Mouse (Mus musculus) bone marrow, adult 2 months (tissue): ENCODE data around the gene Gpr35. TPM values are rescaled to one million over a fixed set of nuclear protein-coding genes. Genes with fewer than 3 reads are reported as not detected.

Experiments used
- H3K27ac ChIP-seq: fragments of 200-500 bp; 2 replicates; pipeline ENCODE4 v1.5.1; 2012; ENCODE audit warnings: low read depth, mild to moderate bottlenecking, control low read depth, inconsistent platforms, low read length; ENCODE audit not compliant: control insufficient read depth, poor library complexity, insufficient read depth
- H3K4me1 ChIP-seq: fragments of 200-500 bp; 2 replicates; pipeline ENCODE4 v1.6.1; 2011; ENCODE audit warnings: low read length; ENCODE audit not compliant: control insufficient read depth, insufficient read depth
- H3K4me3 ChIP-seq: fragments of 200-500 bp; replicated peaks from 2 replicates; pipeline ENCODE3; 2011; ENCODE audit warnings: mild to moderate bottlenecking, low read depth, low read length, control low read depth; ENCODE audit not compliant: control insufficient read depth
- CTCF ChIP-seq: fragments of 200-500 bp; IDR thresholded peaks from 2 replicates; pipeline ENCODE4 v1.5.1; 2011; ENCODE audit warnings: low read length, control low read depth; ENCODE audit not compliant: control insufficient read depth, insufficient read depth
- POLR2A ChIP-seq: fragments of 200-500 bp; IDR thresholded peaks from 2 replicates; pipeline ENCODE4 v1.6.1; 2011; ENCODE audit warnings: low read depth, mild to moderate bottlenecking, control low read depth, low read length, borderline replicate concordance; ENCODE audit not compliant: control insufficient read depth
- WGBS: fragments of 180-500 bp; shearing (Covaris S2); methylation state at CpG from one replicate; pipeline ENCODE4 v1.1.7; 2018; 5-methylcytosine and 5-hydroxymethylcytosine counted together
- polyA plus RNA-seq: library from polyadenylated mRNA; stranded (reverse); fragments of >200 nt; gene quantifications from 2 replicates; pipeline ENCODE4 v1.2.4, GENCODE M21; 2011; ENCODE audit warnings: low replicate concordance; ENCODE audit not compliant: missing spikeins, insufficient read depth, insufficient read length

The Gpr35 gene
- polyA plus RNA-seq, 1 experiment: 5.0 TPM

DNA sequence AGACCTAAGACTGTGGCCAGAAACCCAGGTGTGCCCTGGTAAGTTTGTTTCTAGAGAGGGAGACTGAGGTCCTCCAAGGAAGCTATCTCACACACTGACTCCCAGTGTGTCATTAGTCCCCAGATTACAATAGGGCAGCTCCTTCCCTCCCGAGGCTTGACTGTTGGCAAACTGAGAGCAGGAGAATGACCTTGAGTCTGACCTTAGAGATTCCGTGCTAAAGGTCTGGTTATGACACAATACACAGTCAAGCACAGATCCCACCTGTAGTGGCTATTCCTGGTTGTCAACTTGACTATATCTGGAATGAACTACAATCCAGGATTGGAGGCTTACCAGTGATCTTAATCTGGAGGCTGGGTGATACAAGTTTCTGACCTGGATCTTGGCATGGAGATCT is 79.4 kb downstream of the Gpr35 start:
- Histone ChIP-seq H3K4me3 (no peak overlapping the region), H3K4me1 (peaks cover 7% of the 10 kb centered on the region), H3K27ac (no peak overlapping the region)
- TF ChIP-seq POLR2A: no peak
- 50% methylated on average over 2 of the region's 2 CpGs for WGBS

DNA sequence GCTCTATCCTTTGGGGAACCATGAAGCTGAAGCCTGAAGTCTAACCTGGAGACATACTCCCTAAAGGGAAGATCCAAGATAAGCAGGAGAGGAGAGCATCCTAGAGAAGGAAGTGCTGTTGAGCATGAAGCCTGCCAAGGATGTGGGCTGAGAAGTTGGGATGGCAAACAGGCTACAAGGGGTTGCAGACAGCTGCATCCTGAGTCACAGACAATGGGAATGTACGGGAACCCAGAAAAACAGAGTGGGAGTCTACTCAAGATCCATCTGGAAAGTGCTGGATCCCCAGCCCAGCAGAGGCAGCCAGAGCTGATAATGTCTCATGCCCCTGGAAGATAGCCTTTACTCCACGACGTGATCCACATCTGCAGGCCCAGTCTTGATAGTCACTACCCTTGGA is 80.5 kb downstream of the Gpr35 start:
- H3K27ac ChIP-seq: no peak overlapping the region
- WGBS: 53% methylated on average over 3 of the region's 3 CpGs
- peaks cover 7% of the 10 kb centered on the region for H3K4me1 ChIP-seq
- no peak overlapping the region for H3K4me3 ChIP-seq
- TF ChIP-seq CTCF (no peak), POLR2A (no peak)

- Histone ChIP-seq H3K4me1 (peaks cover 7% of the 10 kb centered on the region), H3K4me3 (no peak overlapping the region), H3K27ac (no peak overlapping the region)
- no peak for TF ChIP-seq CTCF
- no peak for TF ChIP-seq POLR2A
- 74% methylated on average over 8 of the region's 8 CpGs for WGBS
Measured at GRCm38 (mm10) chr1:93033989-93034388, 83.3 kb downstream of the Gpr35 start.

DNA sequence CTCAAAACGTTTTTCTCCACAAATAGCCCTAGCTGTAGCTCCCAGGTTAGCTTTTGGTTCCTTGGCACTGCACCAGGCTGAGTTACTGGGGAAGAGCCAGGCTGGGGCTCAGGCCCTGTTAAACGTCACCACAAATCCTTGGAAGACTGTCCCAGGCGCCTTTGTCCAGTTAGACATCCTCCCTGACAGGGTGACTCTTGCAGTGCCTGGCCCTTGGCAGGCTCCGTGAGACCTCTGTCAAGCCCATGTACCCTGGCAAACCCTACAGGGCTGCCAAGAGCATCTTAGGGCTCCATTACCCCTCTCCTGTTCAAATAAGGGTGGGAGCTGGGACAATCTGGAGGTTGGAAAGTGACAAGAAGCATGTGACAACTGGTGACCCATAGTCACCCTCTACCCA is 85.3 kb downstream of the Gpr35 start:
- Histone ChIP-seq H3K27ac (no peak overlapping the region), H3K4me1 (peaks cover 5% of the 10 kb centered on the region), H3K4me3 (no peak overlapping the region)
- TF ChIP-seq CTCF (no peak), POLR2A (no peak)
- WGBS: 80% methylated on average over 4 of the region's 4 CpGs

Other genes with a start within 250 kb of the Gpr35 start
- gene Gpc1, start 119.2 kb upstream of the Gpr35 start, polyA plus RNA-seq: 9.3 and 21.8 TPM in 2 replicates
- not detected in 2 replicates for gene Ankmy1, start 48.0 kb upstream of the Gpr35 start, polyA plus RNA-seq
- gene Dusp28, start 43.9 kb upstream of the Gpr35 start, polyA plus RNA-seq: 9.2 and 9.3 TPM in 2 replicates
- 26.4 and 62.1 TPM in 2 replicates for gene Rnpepl1, start 40.1 kb upstream of the Gpr35 start, polyA plus RNA-seq
- gene Capn10, start 16.5 kb upstream of the Gpr35 start, polyA plus RNA-seq: 5.4 and 15.5 TPM in 2 replicates
- gene Aqp12, start 55.5 kb downstream of the Gpr35 start, polyA plus RNA-seq: not detected in 2 replicates
- 0.13 and 2.2 TPM in 2 replicates for gene Kif1a, start 151.1 kb downstream of the Gpr35 start, polyA plus RNA-seq
- gene Agxt, start 184.4 kb downstream of the Gpr35 start, polyA plus RNA-seq: not detected in 2 replicates
- gene 2310007B03Rik, start 210.1 kb downstream of the Gpr35 start, polyA plus RNA-seq: not detected in 2 replicates
- gene Crocc2, start 217.9 kb downstream of the Gpr35 start, polyA plus RNA-seq: not detected in 2 replicates